Mouse (Mus musculus): Measurements from ENCODE around the gene Itga4. TPM values are rescaled to one million over a fixed set of nuclear protein-coding genes. Genes with fewer than 3 reads are reported as not detected.

The Itga4 gene
- 2.7 and 3.2 TPM in 2 replicates for polyA plus RNA-seq (2015; fragmentation: Nextera tagmentation; extraction: Ambion mirVana)

DNA sequence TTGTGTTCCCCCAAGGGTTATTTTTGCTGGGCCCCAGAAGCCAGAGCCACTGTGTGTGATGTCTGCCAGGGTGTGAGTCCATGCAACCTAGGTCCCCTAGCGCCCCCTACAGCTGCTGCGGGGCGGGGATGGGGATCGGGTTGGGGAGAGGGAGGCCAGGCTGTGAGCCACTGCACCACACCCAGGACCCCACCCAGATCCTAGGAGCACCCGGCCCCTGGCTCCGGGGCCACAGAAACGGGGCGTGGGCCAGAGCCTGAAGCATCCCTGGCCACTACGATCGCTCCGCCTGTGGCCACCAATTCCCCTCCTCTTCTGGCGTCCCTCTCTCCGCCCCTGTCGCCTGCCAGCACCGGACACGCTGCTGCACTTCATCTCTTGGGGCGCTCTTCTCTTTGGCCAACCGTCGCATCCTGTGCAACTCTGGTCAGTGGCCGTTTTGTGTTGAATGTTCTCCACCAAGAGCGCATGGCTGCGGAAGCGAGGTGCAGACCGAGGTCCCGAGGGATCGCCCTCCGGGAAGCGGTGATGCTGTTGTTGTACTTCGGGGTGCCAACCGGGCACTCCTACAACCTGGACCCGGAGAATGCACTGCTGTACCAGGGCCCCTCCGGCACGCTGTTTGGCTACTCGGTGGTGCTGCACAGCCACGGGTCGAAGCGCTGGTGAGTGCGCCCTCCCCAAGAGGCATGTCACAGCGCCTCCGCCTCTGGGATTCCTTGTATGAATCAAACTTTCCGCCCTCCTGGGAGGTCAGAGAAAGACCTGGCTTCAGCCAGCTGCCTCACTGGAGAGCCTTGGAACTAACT is at the start of gene Itga4:
Gene Itga4, plus strand, starts transcription at position 235 of the 809 bp plus-strand sequence.
- Histone ChIP-seq H3K4me2 (replicated peaks) (peak within 1 kb of the TSS; percentile 90), H3K4me1 (peaks cover 13% of the 10 kb centered on the region; the same call in 1 of the 2 replicates), H3K27me3 (no peaks in the 10 kb centered on the region), H3K9me3 (no peaks in the 10 kb centered on the region), H3K9ac (replicated peaks) (peak within 1 kb of the TSS; percentile 23), H3K4me3 (peak within 1 kb of the TSS; percentile 49), H3K27ac (replicated peaks) (no peak within 1 kb of the TSS), H3K36me3 (no peaks in the 10 kb centered on the region)
- under 1% methylated on average over 41 of the region's 41 CpGs for WGBS
- peak; percentile 92 for ATAC-seq (replicated peaks)

DNA sequence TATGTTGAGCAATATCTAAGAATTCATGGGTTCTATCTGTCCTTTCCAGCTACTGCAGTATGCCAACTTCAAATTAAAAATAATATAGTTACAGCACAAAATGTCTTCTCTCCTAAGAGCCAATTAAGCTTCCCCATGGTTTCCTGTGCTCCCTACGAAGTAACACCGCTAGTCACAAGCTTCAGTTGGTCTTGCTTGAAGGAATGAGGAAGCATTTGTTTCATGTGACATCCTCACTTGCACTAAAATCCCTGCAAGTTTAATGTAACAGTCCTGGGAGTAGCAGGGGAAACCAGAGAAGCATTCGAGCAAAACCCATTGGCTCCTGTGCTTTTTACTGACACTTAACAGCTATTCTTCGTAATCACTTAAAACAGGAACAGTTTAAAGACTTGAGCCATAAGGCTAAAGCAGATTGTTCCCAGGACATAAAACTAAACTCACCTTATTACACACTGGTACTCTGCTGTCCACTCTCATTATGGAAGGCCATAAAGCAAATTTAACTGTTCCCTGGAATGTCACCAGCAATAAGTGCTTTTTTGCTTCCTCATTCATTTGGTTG is 49.0 kb upstream of the Itga4 start:
- no peaks in the 10 kb centered on the region for H3K27me3 ChIP-seq
- H3K9ac ChIP-seq (replicated peaks) = no peak overlapping the region
- 91% methylated on average over 4 of the region's 4 CpGs for WGBS
- H3K27ac ChIP-seq (replicated peaks) = no peak overlapping the region
- H3K4me3 ChIP-seq = no peak overlapping the region
- H3K36me3 ChIP-seq = no peaks in the 10 kb centered on the region
- no peaks in the 10 kb centered on the region for H3K9me3 ChIP-seq
- no peaks in the 10 kb centered on the region for H3K4me1 ChIP-seq
- no peak overlapping the region for H3K4me2 ChIP-seq (replicated peaks)
- ATAC-seq (replicated peaks) = no peak

DNA sequence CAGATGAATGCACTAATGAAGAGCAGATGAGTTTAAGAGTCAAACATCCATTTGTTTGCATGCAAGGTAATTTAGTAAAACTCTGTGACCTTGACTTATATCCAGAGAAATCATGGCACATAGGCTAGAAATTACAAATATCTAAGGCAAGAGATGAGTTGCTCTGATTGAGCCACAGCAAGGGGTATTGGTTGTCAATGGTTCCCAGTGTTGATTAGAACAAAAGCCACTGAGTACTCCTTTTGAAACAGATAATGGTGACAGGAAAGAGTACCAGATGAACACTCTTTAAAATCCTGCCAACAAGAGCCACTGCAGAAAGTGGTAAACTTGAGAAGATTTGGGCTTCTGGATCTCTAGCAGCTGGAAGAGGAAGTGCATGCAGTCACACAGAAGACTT is 40.2 kb upstream of the Itga4 start:
- Histone ChIP-seq H3K9ac (replicated peaks) (no peak overlapping the region), H3K4me2 (replicated peaks) (no peak overlapping the region), H3K27ac (replicated peaks) (no peak overlapping the region), H3K36me3 (no peaks in the 10 kb centered on the region), H3K4me1 (no peaks in the 10 kb centered on the region), H3K27me3 (no peaks in the 10 kb centered on the region), H3K4me3 (no peak overlapping the region), H3K9me3 (no peaks in the 10 kb centered on the region)
- ATAC-seq (replicated peaks) = no peak

DNA sequence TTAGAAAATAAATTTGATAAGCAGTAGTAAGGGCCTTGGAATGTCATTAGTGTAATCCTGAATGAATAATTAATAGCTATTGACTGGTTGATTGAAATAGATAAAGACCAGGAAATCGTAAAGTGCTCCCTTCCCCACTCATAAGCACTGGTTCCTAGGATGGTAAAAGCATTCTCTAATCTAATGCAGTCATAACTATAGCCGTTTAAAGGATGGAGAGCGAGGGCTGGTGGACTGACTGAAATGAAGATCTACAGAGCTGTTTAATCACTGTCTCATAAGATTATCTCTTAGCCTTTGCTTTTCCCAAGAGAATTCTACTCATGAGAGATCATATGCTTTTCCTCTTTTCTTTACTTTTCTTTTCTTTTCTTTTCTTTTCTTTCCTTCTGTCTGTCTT is 39.7 kb upstream of the Itga4 start:
- no peak for ATAC-seq (replicated peaks)
- H3K4me1 ChIP-seq = no peaks in the 10 kb centered on the region
- H3K27me3 ChIP-seq = no peaks in the 10 kb centered on the region
- no peak overlapping the region for H3K27ac ChIP-seq (replicated peaks)
- H3K4me3 ChIP-seq = no peak overlapping the region
- H3K4me2 ChIP-seq (replicated peaks) = no peak overlapping the region
- no peaks in the 10 kb centered on the region for H3K9me3 ChIP-seq
- H3K9ac ChIP-seq (replicated peaks) = no peak overlapping the region
- H3K36me3 ChIP-seq = no peaks in the 10 kb centered on the region
- WGBS = 83% methylated on average over 3 of the region's 3 CpGs

DNA sequence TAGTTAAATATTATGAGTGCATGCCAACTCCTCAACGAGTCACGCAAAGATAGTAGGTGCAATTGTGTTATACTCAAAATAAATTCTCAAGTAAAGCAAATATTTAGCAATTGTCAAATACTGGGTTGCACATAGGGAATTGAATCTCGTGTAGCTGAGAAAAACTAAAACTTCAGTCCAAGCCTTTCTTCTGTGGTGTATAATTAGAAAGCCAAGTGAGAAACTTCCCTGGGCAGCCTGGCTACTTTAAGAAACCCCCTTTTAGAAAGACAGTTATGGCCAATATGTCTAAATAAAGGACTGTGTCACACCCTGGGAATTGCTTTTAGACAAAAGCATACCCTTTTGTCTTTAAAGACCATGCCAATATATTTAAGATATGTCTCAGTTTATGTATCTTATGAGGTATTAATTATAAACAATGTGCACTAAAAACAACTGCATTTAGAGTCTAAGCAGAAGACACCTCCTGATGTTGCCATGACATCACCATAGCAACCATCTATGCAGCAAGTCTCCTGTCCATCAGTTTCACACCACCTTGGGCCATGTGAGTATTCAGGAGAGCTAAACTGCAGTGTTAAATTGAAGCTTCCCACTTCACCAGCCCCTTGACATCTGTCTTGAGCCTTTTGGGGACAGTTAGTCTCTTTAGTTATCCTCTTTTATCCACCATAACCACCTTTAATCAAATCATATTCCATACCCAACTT is 30.4 kb upstream of the Itga4 start:
- no peaks in the 10 kb centered on the region for H3K27me3 ChIP-seq
- H3K9me3 ChIP-seq = no peaks in the 10 kb centered on the region
- H3K27ac ChIP-seq (replicated peaks) = no peak overlapping the region
- no peak overlapping the region for H3K4me3 ChIP-seq
- H3K9ac ChIP-seq (replicated peaks) = no peak overlapping the region
- H3K4me1 ChIP-seq = no peaks in the 10 kb centered on the region
- 67% methylated on average over 3 of the region's 3 CpGs for WGBS
- no peaks in the 10 kb centered on the region for H3K36me3 ChIP-seq
- no peak overlapping the region for H3K4me2 ChIP-seq (replicated peaks)
- no peak for ATAC-seq (replicated peaks)

DNA sequence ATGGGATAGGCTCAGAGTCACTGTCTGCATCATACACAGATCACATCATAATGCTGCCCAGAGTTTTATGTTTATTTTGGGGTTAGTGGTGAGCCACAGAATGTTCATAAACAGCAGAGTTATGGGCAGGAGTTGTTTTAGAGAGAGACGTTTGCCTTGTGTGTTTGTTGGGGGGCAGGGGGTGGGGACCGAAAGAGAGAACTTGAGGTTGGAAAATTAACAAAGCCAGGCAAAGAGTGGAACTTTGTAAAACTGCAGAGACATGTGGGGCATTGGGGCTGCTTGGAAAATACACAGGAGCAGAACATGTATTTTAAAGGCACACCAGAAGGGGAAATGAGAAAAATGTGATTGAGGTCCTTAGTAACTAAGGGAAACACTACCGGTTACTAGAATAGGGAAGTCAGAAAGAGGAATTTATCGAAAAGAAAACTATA is 27.4 kb upstream of the Itga4 start:
- 90% methylated on average over 4 of the region's 4 CpGs for WGBS
- Histone ChIP-seq H3K4me2 (replicated peaks) (no peak overlapping the region), H3K4me3 (no peak overlapping the region), H3K27me3 (no peaks in the 10 kb centered on the region), H3K9me3 (no peaks in the 10 kb centered on the region), H3K9ac (replicated peaks) (no peak overlapping the region), H3K4me1 (no peaks in the 10 kb centered on the region), H3K27ac (replicated peaks) (no peak overlapping the region), H3K36me3 (no peaks in the 10 kb centered on the region)
- no peak for ATAC-seq (replicated peaks)

DNA sequence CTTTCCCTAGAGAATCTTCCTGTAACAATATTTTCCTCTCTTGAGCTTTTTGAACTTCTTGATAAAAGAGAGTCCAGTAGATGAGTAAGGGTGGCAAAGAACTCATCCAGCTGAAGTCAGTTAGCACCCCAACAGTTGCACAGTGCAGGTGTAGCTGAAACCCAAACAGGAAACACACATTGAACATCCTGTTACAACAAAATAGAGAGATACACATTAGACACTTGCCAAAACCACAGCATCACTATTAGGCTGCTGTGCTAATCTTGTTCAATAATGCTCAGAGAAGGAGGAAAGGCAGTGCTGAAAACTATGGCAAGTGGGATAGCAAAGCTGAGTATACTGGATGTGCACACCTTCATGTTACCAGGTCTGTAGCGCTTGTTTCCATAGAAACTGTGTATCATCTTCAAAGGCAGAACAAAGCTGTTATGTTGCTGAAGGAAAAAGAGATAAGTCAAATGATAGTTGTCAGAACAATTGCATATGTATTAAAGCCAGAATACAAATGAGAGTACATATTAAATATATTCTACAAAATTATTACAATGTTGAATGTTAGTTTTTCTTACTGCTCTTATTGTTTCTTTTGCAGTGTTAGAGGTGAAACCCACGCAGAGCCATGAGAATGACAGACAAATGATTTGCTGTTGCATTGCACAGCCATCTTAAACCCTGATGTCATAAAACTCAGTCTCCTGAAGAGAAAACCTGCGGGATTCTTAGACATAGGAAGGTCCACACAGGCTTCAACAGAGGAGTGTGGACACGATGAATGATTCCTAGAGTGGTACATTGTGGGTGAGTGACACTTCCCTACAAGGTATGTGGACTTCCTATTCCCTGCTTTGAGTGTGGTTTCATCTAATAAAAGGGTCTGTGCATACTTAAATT is 23.9 kb upstream of the Itga4 start:
- Histone ChIP-seq H3K36me3 (no peaks in the 10 kb centered on the region), H3K9me3 (no peaks in the 10 kb centered on the region), H3K27me3 (no peaks in the 10 kb centered on the region), H3K27ac (replicated peaks) (no peak overlapping the region), H3K4me2 (replicated peaks) (no peak overlapping the region), H3K4me1 (no peaks in the 10 kb centered on the region), H3K9ac (replicated peaks) (no peak overlapping the region), H3K4me3 (no peak overlapping the region)
- 85% methylated on average over 4 of the region's 4 CpGs for WGBS
- no peak for ATAC-seq (replicated peaks)

DNA sequence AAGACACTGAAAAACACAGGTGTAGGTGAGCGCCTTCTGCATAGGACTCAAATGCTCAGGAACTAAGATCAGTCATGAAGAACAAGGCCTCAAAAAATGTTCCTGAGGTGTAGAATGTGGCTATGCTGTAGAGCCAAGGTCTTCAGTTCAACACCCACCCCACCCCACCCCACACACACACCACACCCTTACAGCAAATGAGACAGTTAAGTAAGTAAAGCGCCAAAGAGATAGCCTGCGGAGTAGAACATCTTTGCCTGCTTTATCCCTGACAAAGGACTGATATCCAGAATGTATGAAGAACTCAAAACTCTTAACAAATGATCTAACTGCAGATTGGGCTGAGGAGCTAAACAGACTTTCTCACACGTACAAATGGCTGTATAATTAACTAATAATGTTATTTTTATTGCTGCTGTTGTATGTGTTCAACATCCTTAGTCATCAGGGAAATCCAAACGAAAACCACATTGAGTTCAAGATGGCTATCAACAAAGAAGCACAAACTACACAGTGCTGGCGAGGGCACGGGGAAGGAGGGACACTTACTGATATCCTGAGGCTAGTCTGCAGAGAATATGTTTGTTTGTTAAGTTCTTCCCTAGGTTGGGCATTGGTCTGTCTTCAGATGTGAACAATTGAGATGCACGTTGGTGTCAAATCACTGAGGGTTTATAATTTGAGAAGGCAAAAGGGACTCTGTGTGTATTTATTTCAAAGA is 19.3 kb upstream of the Itga4 start:
- no peak overlapping the region for H3K4me3 ChIP-seq
- no peaks in the 10 kb centered on the region for H3K9me3 ChIP-seq
- ATAC-seq (replicated peaks) = no peak
- no peak overlapping the region for H3K4me2 ChIP-seq (replicated peaks)
- WGBS = 90% methylated on average over 8 of the region's 8 CpGs
- H3K4me1 ChIP-seq = no peaks in the 10 kb centered on the region
- H3K27ac ChIP-seq (replicated peaks) = no peak overlapping the region
- H3K36me3 ChIP-seq = no peaks in the 10 kb centered on the region
- no peak overlapping the region for H3K9ac ChIP-seq (replicated peaks)
- no peaks in the 10 kb centered on the region for H3K27me3 ChIP-seq

DNA sequence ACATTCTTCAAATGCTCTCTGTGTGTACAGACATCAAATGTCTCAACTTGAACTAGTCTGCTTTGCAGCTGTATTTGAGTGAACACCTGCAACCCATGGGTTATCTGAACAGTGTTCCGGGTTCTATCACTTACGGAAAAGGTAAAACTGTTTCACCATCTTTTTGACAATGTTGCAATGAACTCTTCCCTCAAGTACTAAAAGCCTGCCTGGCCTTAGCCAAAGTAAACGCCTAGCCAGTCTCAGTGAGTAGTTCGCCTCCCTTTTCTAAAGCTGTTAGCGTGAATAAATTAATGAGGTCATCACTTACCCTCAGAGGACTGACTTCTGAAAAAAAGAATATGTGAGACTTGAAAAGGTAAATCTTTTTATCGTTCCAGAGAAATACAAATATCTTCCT is 18.0 kb upstream of the Itga4 start:
- Histone ChIP-seq H3K4me1 (no peaks in the 10 kb centered on the region), H3K27me3 (no peaks in the 10 kb centered on the region), H3K9ac (replicated peaks) (no peak overlapping the region), H3K36me3 (no peaks in the 10 kb centered on the region), H3K9me3 (no peaks in the 10 kb centered on the region), H3K27ac (replicated peaks) (no peak overlapping the region), H3K4me2 (replicated peaks) (no peak overlapping the region), H3K4me3 (no peak overlapping the region)
- 72% methylated on average over 6 of the region's 6 CpGs for WGBS
- no peak for ATAC-seq (replicated peaks)

DNA sequence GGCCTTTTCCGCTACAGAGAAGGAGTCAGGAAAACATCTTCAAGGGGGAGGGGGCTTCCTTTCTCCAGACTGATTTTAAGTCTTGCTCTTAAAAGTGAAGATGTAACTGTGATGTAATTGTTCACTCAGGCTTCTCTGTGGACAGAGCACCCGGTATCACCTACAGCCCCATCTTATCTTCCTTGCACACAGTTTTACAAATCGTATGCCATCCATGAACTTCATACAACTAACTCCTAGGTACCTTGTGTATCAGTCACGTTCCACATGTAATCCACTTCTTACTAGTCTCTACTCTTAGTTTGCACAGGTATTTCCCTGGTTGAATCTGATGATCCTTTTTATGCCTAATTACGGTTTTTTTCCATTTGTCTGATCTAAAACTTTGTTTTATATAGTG is 10.9 kb upstream of the Itga4 start:
- Histone ChIP-seq H3K4me2 (replicated peaks) (no peak overlapping the region), H3K27me3 (no peaks in the 10 kb centered on the region), H3K9ac (replicated peaks) (no peak overlapping the region), H3K4me1 (no peaks in the 10 kb centered on the region), H3K36me3 (no peaks in the 10 kb centered on the region), H3K4me3 (no peak overlapping the region), H3K27ac (replicated peaks) (no peak overlapping the region), H3K9me3 (no peaks in the 10 kb centered on the region)
- WGBS = 90% methylated on average over 5 of the region's 5 CpGs
- ATAC-seq (replicated peaks) = no peak

DNA sequence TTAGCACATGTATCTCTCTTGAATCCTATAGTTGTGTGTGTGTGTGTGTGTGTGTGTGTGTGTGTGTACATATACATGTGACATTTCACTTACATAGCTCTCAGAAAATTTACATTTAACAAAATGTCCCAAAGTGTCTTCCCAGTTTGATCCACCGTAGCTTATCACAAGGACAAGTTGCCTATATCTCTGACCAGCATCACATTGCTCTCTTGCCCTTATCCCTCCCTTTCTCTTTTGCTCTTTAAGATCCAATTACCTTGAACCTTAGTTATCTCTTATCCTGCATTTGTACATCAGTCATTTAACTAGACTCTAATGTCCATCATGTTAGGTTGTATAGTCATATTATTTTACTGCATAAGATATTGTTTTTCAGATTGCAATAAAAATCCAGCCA is 10.5 kb upstream of the Itga4 start:
- Histone ChIP-seq H3K9me3 (no peaks in the 10 kb centered on the region), H3K27ac (replicated peaks) (no peak overlapping the region), H3K4me2 (replicated peaks) (no peak overlapping the region), H3K4me3 (no peak overlapping the region), H3K4me1 (no peaks in the 10 kb centered on the region), H3K27me3 (no peaks in the 10 kb centered on the region), H3K9ac (replicated peaks) (no peak overlapping the region), H3K36me3 (no peaks in the 10 kb centered on the region)
- no peak for ATAC-seq (replicated peaks)
- WGBS = 96% methylated on average over 1 of the region's 1 CpGs
